Comparison of ENCODE assay signal across 22 mouse cellular contexts in the genomic region with DNA sequence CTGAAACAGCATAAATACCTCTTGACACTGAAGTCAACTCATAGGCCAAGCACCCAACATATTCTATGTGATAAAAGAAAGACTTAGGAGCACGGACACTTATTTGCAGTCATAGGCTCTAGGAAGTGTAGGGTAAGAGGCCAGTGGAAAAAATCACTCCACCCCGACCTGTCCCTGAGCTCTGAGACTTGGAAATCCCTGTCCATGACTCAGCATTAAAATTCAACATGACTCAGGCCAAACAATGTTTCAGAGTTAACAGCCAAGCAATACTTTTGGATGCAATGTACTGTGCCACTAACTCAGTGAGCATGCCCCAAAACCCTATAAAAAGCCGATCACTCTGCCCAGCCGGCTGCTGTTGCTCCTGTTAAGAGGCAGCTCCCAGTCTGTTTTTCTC.
DNase-seq lines count a peak whose midpoint lies in the region; ATAC-seq and TF ChIP-seq lines count a peak whose summit lies in the region.
"Had no signal": no experiment of that assay in that cellular context is flagged by ENCODE, and none has a peak within 500 bp of the region (broad histone marks: within the 10 kb centered on the region; RNA-seq: fewer than 3 reads in every experiment).

No protein-coding gene starts in this region.

- peaks cover 0 to 2% of the 10 kb centered on the region in 2 experiments; a peak in 1 of 4 replicates for H3K4me1 ChIP-seq in CH12.LX (ENCODE audit: control insufficient read depth in 1 of 2, insufficient read depth in 2 of 2)
- H3K4me1 ChIP-seq: embryonic facial prominence, embryonic 13.5 days; forebrain, embryonic 15.5 days; hindbrain, embryonic 12.5 days had no signal

- no peak for TF ChIP-seq RAD21 in CH12.LX (IDR thresholded peaks at IDR 0.05; ENCODE audit: low read depth, low read length)

- in situ Hi-C loops in CH12.LX (cut with MboI; ENCODE audit: low pct_ligation_motif_present, low pct_unique_long_range_greater_than_20kb, low sequenced_read_pairs): no loop called here

- TF ChIP-seq EP300 in CH12.LX (IDR thresholded peaks at IDR 0.05; ENCODE audit: low read length): no peak

- dilution Hi-C loops in CH12.LX (cut with MboI; ENCODE audit: extremely low pct_ligation_motif_present, extremely low pct_unique_long_range_greater_than_20kb, low sequenced_read_pairs): no loop called here

- ATAC-seq in erythroblast, adult 5-6 weeks (replicated peaks; ENCODE audit: low FRiP score, poor library complexity, severe bottlenecking): peak; percentile 62
- ATAC-seq: activated CD4-positive, CD25-positive, alpha-beta regulatory T cell, adult 4 months; forebrain, embryonic 15.5 days; hindbrain, postnatal 0 days had no signal

- no peaks in the 10 kb centered on the region for H3K9me3 ChIP-seq in CH12.LX (replicated peaks; ENCODE audit: low read length)
- H3K9me3 ChIP-seq: embryonic facial prominence, embryonic 13.5 days; forebrain, embryonic 15.5 days; hindbrain, embryonic 12.5 days had no signal

- no peak overlapping the region for H3K4me3 ChIP-seq in CH12.LX (replicated peaks in 1 of 3; ENCODE audit: low read depth in 2 of 3, low read length in 2 of 3, poor library complexity in 1 of 3)
- H3K4me3 ChIP-seq: embryonic facial prominence, embryonic 13.5 days; erythroblast, embryonic 14.5 days; forebrain, embryonic 15.5 days; hindbrain, embryonic 12.5 days had no signal

- no peak for TF ChIP-seq CTCF in CH12.LX (conservative IDR thresholded peaks at IDR 0.05 in 1 of 2, IDR thresholded peaks at IDR 0.05 in 1 of 2; ENCODE audit: low read depth in 2 of 2, low read length in 2 of 2)

- H3K9ac ChIP-seq in CH12.LX (ENCODE audit: insufficient read depth, low read depth): no peak overlapping the region
- H3K9ac ChIP-seq: embryonic facial prominence, embryonic 13.5 days; forebrain, embryonic 15.5 days; hindbrain, embryonic 12.5 days had no signal

- no peaks in the 10 kb centered on the region for H3K79me2 ChIP-seq in CH12.LX (replicated peaks; ENCODE audit: control insufficient read depth, extremely low read depth, insufficient read depth, poor library complexity, severe bottlenecking)

- peak; percentile 1 to 11 for DNase-seq in adrenal gland, postnatal 36 days
- no peak for DNase-seq in adrenal gland, postnatal 25 days
- DNase-seq in CH12.LX (ENCODE audit: extremely low read depth): no peak
- DNase-seq in NIH3T3 (ENCODE audit: low read depth): peak; percentile 51
- DNase-seq in urinary bladder, postnatal 10 days (ENCODE audit: low spot score): no peak
- no peak for DNase-seq in left cerebral cortex, adult 8-10 months (ENCODE audit: low spot score in 2 of 2)
- no peak for DNase-seq in right cerebral cortex, postnatal 4 days
- DNase-seq: cerebellum, adult 18-20 months; cerebellum, adult 9-11 months; cerebellum, postnatal 36 days; gastrocnemius, postnatal 36 days; heart, adult 11 months; heart, postnatal 10 days; heart, postnatal 4 days; kidney, adult 11 months had no signal

- no peaks in the 10 kb centered on the region for H3K36me3 ChIP-seq in CH12.LX (replicated peaks in 1 of 2; ENCODE audit: control insufficient read depth in 1 of 2, insufficient read depth in 1 of 2, low read length in 1 of 2)
- H3K36me3 ChIP-seq: embryonic facial prominence, embryonic 13.5 days; forebrain, embryonic 15.5 days; hindbrain, embryonic 12.5 days had no signal

- H3K27me3 ChIP-seq in CH12.LX (replicated peaks): no peaks in the 10 kb centered on the region
- H3K27me3 ChIP-seq: embryonic facial prominence, embryonic 13.5 days; forebrain, embryonic 15.5 days; hindbrain, embryonic 12.5 days had no signal

- no peak overlapping the region for H3K27ac ChIP-seq in CH12.LX (ENCODE audit: insufficient read depth, low read depth)
- H3K27ac ChIP-seq: embryonic facial prominence, embryonic 13.5 days; forebrain, embryonic 15.5 days; hindbrain, embryonic 12.5 days; hindbrain, postnatal 0 days had no signal

- H3K4me2 ChIP-seq in CH12.LX (ENCODE audit: insufficient read depth, low read depth, poor library complexity, severe bottlenecking): no peak overlapping the region
- H3K4me2 ChIP-seq: embryonic facial prominence, embryonic 13.5 days; forebrain, embryonic 15.5 days; hindbrain, embryonic 12.5 days had no signal

- TF ChIP-seq POLR2A in CH12.LX (IDR thresholded peaks at IDR 0.05; ENCODE audit: low read depth, low read length): no peak

TF ChIP-seq in CH12.LX, 34 proteins besides CTCF, POLR2A, EP300 and RAD21:
- no peak for TF ChIP-seq JUN (IDR thresholded peaks at IDR 0.05; ENCODE audit: insufficient read depth, low read depth, low read length)
- TF ChIP-seq POLR2AphosphoS2 (IDR thresholded peaks at IDR 0.05; ENCODE audit: low read depth, low read length): no peak
- no peak for TF ChIP-seq RCOR1 (conservative IDR thresholded peaks at IDR 0.05; ENCODE audit: low read depth, low read length)
- TF ChIP-seq MAFK (IDR thresholded peaks at IDR 0.05; ENCODE audit: insufficient replicate concordance, low read length): peak; percentile 54; the same call in 1 of the 2 replicates
- TF ChIP-seq ZKSCAN1 (IDR thresholded peaks at IDR 0.05; ENCODE audit: borderline replicate concordance, low read depth, low read length): no peak
TF ChIP-seq in CH12.LX: peak in this region for 1.

Comparison
In these comparisons a context has a peak if more than half of its experiments do, and no peak if none do; other contexts are left out.
1. DNase-seq: peak in adrenal gland, postnatal 36 days (2 of 2) and NIH3T3 (single experiment); none in adrenal gland, postnatal 25 days (single experiment), CH12.LX (single experiment), urinary bladder, postnatal 10 days (single experiment), left cerebral cortex, adult 8-10 months (0 of 2) and right cerebral cortex, postnatal 4 days (single experiment).